Mouse (Mus musculus): Measurements from ENCODE around the gene Ap5s1.

Gene Ap5s1

DNA sequence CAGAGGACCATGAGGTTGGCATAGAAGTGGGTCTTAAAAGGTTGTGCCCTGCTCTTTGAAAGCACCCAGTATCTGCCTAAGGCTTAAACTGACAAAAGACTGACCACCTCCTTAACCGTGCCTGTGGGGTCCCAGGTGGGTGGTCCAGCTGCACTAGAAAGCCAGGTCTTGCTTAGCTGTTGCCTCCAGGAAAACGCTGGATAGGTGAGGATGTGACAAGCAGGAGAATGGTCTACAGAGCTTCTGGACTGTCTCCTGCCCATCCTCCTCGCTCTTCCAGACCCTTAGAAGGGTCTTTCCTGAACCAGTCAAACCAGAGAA is 19.3 kb upstream of the Ap5s1 start:
- no peak for DNase-seq (ENCODE audit: low spot score)

DNA sequence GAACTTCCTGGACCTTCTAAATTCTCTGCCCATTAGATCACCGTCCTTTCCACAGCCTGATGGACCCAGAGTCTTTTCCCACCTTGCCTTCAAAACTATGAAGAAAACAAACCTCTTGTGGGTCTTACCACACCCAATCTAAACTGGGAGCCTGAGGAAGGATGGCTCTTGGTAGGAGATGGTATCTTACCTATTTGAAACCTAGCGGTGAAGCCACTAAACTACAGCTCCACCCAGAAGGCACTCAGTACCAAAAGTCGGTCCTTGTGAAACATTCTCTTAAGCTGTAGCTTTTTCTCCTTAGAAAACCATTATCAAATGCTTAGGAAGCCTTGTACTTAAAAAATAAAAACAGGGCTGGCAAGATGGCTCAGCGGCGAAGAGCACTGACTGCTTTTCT is 18.6 kb upstream of the Ap5s1 start:
- no peak for DNase-seq (ENCODE audit: low spot score)

- DNase-seq (ENCODE audit: low spot score), result no peak
Observed at GRCm38 (mm10) chr2:131189521-131190309, 17.2 kb upstream of the Ap5s1 start.

DNA sequence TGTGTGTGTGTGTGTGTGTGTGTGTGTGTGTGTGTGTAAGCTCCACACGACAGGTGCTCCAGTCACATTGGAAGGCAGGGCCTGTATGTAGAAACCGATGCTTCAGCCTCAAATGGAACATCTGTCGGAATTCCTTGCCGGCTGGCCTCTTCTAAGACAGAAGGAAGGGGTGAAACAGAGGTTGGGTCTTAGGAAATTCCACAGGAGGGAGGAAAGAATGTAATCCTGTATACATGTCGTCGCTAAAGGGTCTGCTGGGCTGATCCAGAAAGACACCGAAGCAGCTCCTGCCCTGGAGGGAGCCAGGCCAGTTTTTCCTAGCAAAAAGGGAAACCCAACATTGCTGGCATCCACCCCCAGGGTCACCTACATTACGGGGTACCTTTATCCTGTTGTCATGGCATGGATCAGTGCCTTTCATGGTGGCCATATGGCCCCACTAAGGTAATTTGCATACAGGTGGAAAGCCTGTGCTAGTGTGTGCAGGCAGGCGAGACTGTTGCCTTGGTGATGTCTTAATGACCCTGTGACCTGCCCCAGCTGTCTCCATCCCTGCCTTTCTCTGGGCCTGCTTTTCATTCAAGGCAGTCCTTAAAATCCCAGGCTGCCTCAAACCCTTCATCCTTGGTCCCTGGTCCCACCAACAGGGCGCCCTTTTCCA is 16.4 kb upstream of the Ap5s1 start:
- no peak for DNase-seq (ENCODE audit: low spot score)

GRCm38 (mm10) chr2:131191005-131191390 is 15.9 kb upstream of the Ap5s1 start:
- no peak for DNase-seq (ENCODE audit: low spot score)

GRCm38 (mm10) chr2:131196606-131197316 is 10.1 kb upstream of the Ap5s1 start:
- DNase-seq (ENCODE audit: low spot score), result no peak

- no peak for DNase-seq (ENCODE audit: low spot score)
Observed at GRCm38 (mm10) chr2:131200710-131201109, 6.2 kb upstream of the Ap5s1 start.

- no peak for DNase-seq (ENCODE audit: low spot score)
Observed at GRCm38 (mm10) chr2:131201262-131201661, 5.6 kb upstream of the Ap5s1 start.

GRCm38 (mm10) chr2:131203816-131204409 is 3.0 kb upstream of the Ap5s1 start:
- no peak for DNase-seq (ENCODE audit: low spot score)

DNA sequence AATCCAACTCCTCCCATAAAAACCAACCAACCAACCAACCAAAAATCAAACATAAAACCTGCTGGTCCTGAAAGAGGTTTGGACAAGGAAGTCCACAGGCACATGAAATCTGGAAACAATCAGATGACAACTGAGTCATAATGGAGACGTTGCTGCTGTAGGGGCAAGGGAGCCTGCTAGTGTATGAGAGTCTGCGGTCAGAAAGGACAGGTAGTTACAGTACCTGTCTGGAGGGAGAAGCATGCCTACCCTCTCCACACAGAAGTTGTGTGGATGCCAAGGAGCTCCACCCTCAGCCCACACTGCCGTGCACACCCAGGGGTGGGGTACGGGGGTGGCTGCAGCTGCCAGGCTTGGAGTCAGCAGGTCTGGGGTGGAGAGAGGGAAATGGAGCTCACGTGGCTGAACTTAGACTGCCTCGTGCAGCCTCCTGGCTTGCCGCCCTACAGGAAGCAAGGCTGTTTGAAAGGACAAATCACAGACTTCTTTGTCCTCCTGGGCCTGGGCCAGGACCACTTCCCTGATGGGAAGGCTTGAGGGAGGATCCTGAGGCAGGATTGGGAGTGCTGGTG is 2.4 kb upstream of the Ap5s1 start:
- peak; percentile 90 for DNase-seq (ENCODE audit: low spot score)

DNA sequence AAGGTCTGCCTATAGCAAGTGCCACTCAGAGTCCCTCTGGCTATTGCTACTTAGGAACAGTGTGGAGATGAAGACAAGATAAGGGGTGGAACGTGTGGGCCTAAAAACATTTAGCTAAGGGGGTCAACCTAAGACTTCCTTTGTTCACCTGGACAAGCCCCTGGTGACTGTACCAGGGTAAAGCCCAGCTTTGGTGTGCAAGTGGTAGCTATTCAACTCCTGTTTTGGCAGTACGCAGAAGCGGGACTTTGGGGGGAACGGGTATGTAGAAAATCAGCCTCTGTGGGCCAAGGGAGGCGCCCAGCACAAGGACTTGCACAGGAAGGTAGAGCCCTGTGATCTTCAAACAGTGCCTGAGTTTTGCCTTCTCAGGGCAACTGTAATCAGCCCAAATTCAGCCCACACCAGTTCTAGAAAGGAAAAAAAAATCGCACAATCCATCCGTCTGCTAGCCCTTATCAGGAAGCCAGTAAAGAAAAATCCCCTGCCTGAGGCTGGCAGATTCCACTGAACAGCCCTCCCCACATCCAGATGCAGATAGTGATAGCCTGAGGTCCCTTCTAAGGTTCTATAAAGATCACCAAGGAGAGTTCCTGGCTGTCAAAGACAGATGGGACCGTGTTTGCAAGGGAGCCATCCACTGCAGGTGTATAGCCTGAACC is 1.2 kb upstream of the Ap5s1 start:
- DNase-seq (ENCODE audit: low spot score), result no peak

DNA sequence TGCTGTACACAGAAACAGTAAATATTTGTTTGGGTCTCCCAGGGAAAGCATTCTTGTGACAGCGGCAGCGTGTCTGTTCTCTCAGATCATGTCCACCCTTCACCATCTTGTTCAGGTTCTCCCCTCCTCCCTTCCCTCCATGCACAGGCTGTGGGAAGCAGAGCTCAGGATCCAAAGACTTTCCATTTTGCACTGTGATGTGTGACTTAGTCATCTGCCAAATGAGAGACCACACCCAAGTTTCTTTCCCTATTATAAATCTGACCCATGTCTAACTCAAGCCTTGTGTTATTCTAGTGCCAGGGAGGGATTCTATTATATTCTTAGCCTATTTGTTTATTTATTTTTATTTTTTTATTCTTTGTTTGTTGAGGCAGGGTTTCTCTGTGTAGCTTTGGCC is 1.5 kb downstream of the Ap5s1 start:
- no peak for DNase-seq (ENCODE audit: low spot score)

GRCm38 (mm10) chr2:131209125-131209795 is 2.4 kb downstream of the Ap5s1 start:
- no peak for DNase-seq (ENCODE audit: low spot score)

GRCm38 (mm10) chr2:131209969-131210792 is 3.3 kb downstream of the Ap5s1 start:
- DNase-seq (ENCODE audit: low spot score), result peak; percentile 97

DNA sequence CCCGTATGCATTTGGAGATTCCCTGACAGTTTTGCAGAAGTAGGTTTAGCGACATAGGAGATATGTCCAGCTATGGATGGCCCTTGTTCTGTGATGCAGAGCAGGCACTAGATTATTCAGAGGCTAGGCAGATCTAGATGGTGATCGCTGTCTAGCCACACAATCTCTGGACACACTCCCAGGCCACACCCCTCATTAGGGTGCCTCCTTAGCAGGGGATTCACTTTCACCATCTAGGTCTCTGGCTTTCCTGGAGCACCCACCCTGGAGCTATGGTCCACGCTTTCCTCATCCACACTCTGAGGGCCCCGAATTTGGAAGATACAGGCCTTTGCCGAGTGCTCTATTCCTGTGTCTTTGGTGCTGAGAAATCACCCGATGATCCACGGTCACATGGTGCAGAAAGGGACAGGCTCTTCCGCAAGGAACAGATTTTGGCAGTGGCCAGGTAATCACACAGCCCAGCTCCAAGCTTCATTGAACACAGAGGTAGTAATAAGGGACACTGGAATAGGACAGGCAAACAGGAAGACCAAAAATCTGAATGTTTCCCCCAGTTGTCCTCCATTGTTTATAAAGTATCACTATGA is 4.2 kb downstream of the Ap5s1 start:
- no peak for DNase-seq (ENCODE audit: low spot score)

DNA sequence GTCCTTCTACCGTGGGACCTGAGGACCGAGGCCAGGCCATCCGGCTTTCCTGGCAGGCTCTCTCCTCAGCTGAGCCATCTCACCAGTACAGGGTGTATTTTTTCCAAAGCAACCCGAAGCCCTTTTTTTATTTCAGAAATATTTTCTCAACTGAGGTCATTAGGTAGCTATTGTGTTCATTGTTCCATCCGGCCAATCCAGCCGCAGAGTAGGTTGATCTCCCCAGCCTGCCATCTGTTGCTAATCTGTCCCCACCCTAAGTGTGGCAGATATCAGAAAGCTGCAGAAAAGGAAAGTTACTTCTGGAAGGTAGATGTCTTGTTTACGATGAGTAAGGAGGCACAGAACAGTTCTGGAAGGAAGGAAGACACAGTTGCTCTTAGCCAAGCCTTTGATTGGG is 6.9 kb downstream of the Ap5s1 start:
- no peak for DNase-seq (ENCODE audit: low spot score)

GRCm38 (mm10) chr2:131215941-131216858 is 9.3 kb downstream of the Ap5s1 start:
- no peak for DNase-seq (ENCODE audit: low spot score)

DNA sequence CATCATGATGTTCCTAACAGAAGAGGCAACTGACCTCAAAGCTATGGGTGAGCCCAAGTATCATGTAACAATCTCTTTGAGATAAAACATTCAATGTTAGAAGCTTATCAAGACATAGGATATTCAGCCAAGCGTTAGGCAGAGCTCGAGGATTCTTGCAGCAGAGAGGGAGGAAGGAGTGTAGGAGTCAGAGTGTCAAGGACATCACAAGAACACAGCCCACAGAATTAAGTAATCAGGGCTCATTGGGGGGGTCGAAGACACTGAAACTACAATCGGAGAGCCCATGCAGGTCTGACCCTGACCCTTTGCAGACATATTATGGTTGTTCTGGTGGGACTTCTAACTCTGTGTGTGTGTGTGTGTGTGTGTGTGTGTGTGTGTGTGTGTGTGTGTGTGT is 13.2 kb downstream of the Ap5s1 start:
- no peak for DNase-seq (ENCODE audit: low spot score)
